Mouse (Mus musculus) liver, postnatal 0 days (tissue): ENCODE measurements at regions not wholly inside any gene's neighbourhood (a gene's known extent, or its start where the extent isn't known, plus 50 kb on each side); places are given as distances from the start of the nearest gene placed in this dataset.
A peak's percentile ranks its signal among the peaks of the same experiment; 100 is the strongest.

ENCODE experiments used
- ATAC-seq: fragments of 200-750 bp; cut with Nextera tagmentation; 2 replicates; pipeline ENCODE4 v1.8.0; 2017; ENCODE audit warnings: mild to moderate bottlenecking, moderate library complexity
- DNase-seq: peaks from one replicate; pipeline ENCODE4 v3.0.0-alpha.2; 2016
- H3K27ac ChIP-seq: fragments of 300-500 bp; sonication (generic); 2 replicates; pipeline ENCODE4 v1.5.1; 2014; ENCODE audit warnings: antibody characterized with exemption, moderate library complexity, mild to moderate bottlenecking, low read depth
- H3K27me3 ChIP-seq: fragments of 300-500 bp; sonication (generic); 2 replicates; pipeline ENCODE4 v1.6.1; 2014; ENCODE audit warnings: low read length, control low read depth, mixed read lengths; ENCODE audit not compliant: insufficient read depth
- H3K36me3 ChIP-seq: fragments of 300-500 bp; sonication (generic); replicated peaks from 2 replicates; pipeline ENCODE4 v1.6.1; 2014; ENCODE audit warnings: mild to moderate bottlenecking, control low read depth, low read length, moderate library complexity, mixed read lengths; ENCODE audit not compliant: insufficient read depth
- H3K4me1 ChIP-seq: fragments of 300-500 bp; sonication (generic); 2 replicates; pipeline ENCODE4 v1.6.1; 2014; ENCODE audit warnings: antibody characterized with exemption, mild to moderate bottlenecking, control low read depth; ENCODE audit not compliant: insufficient read depth
- H3K4me2 ChIP-seq: fragments of 300-500 bp; sonication (generic); 2 replicates; pipeline ENCODE4 v1.6.1; 2014; ENCODE audit warnings: low read depth, mild to moderate bottlenecking, low read length, moderate library complexity, mixed read lengths
- H3K4me3 ChIP-seq: fragments of 300-500 bp; sonication (generic); 2 replicates; pipeline ENCODE4 v1.5.1; 2014; ENCODE audit warnings: low read depth, low read length
- H3K9ac ChIP-seq: fragments of 300-500 bp; sonication (generic); replicated peaks from 2 replicates; pipeline ENCODE4 v1.6.1; 2014; ENCODE audit warnings: mild to moderate bottlenecking, moderate library complexity
- H3K9me3 ChIP-seq: fragments of 300-500 bp; sonication (generic); 2 replicates; pipeline ENCODE4 v1.6.1; 2016; ENCODE audit warnings: mild to moderate bottlenecking, control low read depth, low read length, mixed read lengths
- CTCF ChIP-seq: sonication (generic); IDR thresholded peaks from 2 replicates; pipeline ENCODE4 v1.5.1; 2016; ENCODE audit warnings: antibody characterized with exemption, low read depth
- EP300 ChIP-seq: IDR thresholded peaks from 2 replicates; pipeline ENCODE4 v1.6.1; 2016; ENCODE audit warnings: antibody characterized with exemption, low read depth, mild to moderate bottlenecking
- WGBS: fragments of 180-500 bp; shearing (Covaris S2); extraction: QIAGEN DNeasy Blood & Tissue Kit; methylation state at CpG from one replicate; pipeline ENCODE4 v1.1.7; 2014; ENCODE audit not compliant: insufficient replicate concordance; 5-methylcytosine and 5-hydroxymethylcytosine counted together

- TF ChIP-seq EP300 (no peak), CTCF (no peak)
- Histone ChIP-seq H3K9ac (no peak overlapping the region), H3K27me3 (no peaks in the 10 kb centered on the region), H3K4me1 (no peaks in the 10 kb centered on the region), H3K4me2 (no peak overlapping the region), H3K27ac (no peak overlapping the region), H3K36me3 (no peaks in the 10 kb centered on the region), H3K9me3 (no peaks in the 10 kb centered on the region), H3K4me3 (no peak overlapping the region)
- 76% methylated on average over 5 of the region's 5 CpGs for WGBS
- ATAC-seq (no peak), DNase-seq (no peak)
These were observed 156.3 kb upstream of the Hs3st4 start for GRCm38 (mm10) chr7:123826406-123826805.

DNA sequence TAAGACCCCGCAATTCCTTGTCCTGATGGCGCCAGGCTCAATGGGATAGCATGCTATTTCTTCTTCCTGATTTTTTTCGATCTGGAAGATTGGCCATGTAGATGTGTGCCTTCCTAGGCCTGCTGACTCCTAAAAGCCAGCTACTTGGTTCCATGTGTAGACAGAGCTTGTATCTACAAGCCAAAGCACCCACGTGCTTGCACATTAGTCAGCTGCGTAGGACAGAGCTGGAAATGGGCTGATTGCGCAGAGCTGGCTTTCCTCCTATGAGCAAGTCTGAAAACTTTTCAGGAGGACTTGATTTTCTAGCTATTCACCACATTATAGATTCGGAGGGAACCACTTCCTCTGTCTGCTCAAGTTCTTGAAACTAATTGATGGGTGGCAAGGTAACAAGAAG is 140.1 kb upstream of the Hs3st4 start:
- no peak for DNase-seq
- H3K4me2 ChIP-seq, result no peak overlapping the region
- TF ChIP-seq CTCF (no peak), EP300 (no peak)
- no peak for ATAC-seq
- no peaks in the 10 kb centered on the region for H3K36me3 ChIP-seq
- H3K27ac ChIP-seq, result no peak overlapping the region
- no peak overlapping the region for H3K4me3 ChIP-seq
- H3K9ac ChIP-seq, result no peak overlapping the region
- no peaks in the 10 kb centered on the region for H3K9me3 ChIP-seq
- H3K27me3 ChIP-seq, result no peaks in the 10 kb centered on the region
- no peaks in the 10 kb centered on the region for H3K4me1 ChIP-seq
- 77% methylated on average over 7 of the region's 7 CpGs for WGBS

DNA sequence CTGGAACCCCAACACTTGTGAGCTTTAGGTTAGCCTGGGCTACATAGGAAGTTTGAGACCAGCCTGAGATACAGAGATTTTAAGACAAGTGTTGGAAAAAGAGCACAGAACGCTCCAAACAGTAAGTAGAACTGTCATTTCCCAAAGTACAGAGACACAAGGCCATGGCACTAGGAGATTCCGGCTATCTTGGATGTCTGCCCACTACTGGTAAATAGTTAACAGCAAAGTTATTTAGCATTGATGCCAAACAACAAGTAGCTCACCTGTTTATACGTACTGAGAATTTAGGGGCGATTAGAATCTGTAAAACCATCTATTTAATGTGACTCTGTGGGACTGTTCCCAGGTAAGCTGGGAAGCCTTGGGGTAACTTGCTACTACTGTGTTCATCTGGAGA is 135.6 kb upstream of the Hs3st4 start:
- no peak overlapping the region for H3K4me2 ChIP-seq
- no peak for TF ChIP-seq CTCF
- no peak for TF ChIP-seq EP300
- no peak overlapping the region for H3K27ac ChIP-seq
- WGBS, result 74% methylated on average over 4 of the region's 4 CpGs
- no peak overlapping the region for H3K4me3 ChIP-seq
- DNase-seq (no peak), ATAC-seq (no peak)
- H3K9ac ChIP-seq, result no peak overlapping the region
- H3K4me1 ChIP-seq, result no peaks in the 10 kb centered on the region
- no peaks in the 10 kb centered on the region for H3K27me3 ChIP-seq
- H3K9me3 ChIP-seq, result no peaks in the 10 kb centered on the region
- no peaks in the 10 kb centered on the region for H3K36me3 ChIP-seq

- ATAC-seq (no peak), DNase-seq (no peak)
- Histone ChIP-seq H3K4me3 (no peak overlapping the region), H3K9me3 (no peaks in the 10 kb centered on the region), H3K4me2 (no peak overlapping the region), H3K36me3 (no peaks in the 10 kb centered on the region), H3K27me3 (no peaks in the 10 kb centered on the region), H3K4me1 (no peaks in the 10 kb centered on the region), H3K27ac (no peak overlapping the region), H3K9ac (no peak overlapping the region)
- TF ChIP-seq EP300 (no peak), CTCF (no peak)
- WGBS, result 39% methylated on average over 5 of the region's 5 CpGs
These were observed 134.0 kb upstream of the Hs3st4 start for GRCm38 (mm10) chr7:123848644-123849043.

- Histone ChIP-seq H3K4me2 (no peak overlapping the region), H3K36me3 (no peaks in the 10 kb centered on the region), H3K4me3 (no peak overlapping the region), H3K27ac (no peak overlapping the region), H3K9ac (no peak overlapping the region), H3K27me3 (no peaks in the 10 kb centered on the region), H3K9me3 (no peaks in the 10 kb centered on the region), H3K4me1 (no peaks in the 10 kb centered on the region)
- 59% methylated on average over 3 of the region's 3 CpGs for WGBS
- ATAC-seq, result no peak
- TF ChIP-seq CTCF (no peak), EP300 (no peak)
- no peak for DNase-seq
These were observed 133.4 kb upstream of the Hs3st4 start for GRCm38 (mm10) chr7:123849220-123849619.

GRCm38 (mm10) chr7:123850272-123851197 is 132.1 kb upstream of the Hs3st4 start:
- peak; percentile 18; the same call in 1 of the 2 replicates for TF ChIP-seq CTCF
- no peak for TF ChIP-seq EP300
- no peak overlapping the region for H3K27ac ChIP-seq

More at GRCm38 (mm10) chr7:123850272-123851197, 132.1 kb upstream of the Hs3st4 start:
- no peaks in the 10 kb centered on the region for H3K9me3 ChIP-seq
- DNase-seq (no peak), ATAC-seq (no peak)
- no peaks in the 10 kb centered on the region for H3K36me3 ChIP-seq
- H3K4me1 ChIP-seq, result no peaks in the 10 kb centered on the region
- H3K27me3 ChIP-seq, result no peaks in the 10 kb centered on the region
- H3K9ac ChIP-seq, result no peak overlapping the region
- H3K4me2 ChIP-seq, result no peak overlapping the region
- H3K4me3 ChIP-seq, result no peak overlapping the region
- WGBS, result 70% methylated on average over 10 of the region's 10 CpGs
